Mouse (Mus musculus): ENCODE measurements around the gene Vmn2r74.

The Vmn2r74 gene

GRCm38 (mm10) chr7:85961529-85961928 is at the start of gene Vmn2r74:
Gene Vmn2r74 (minus strand): TSS chr7:85961629.
- DNase-seq (ENCODE audit: low read depth in 1 of 2, low spot score in 2 of 2): no peak

- DNase-seq (ENCODE audit: low read depth in 1 of 2, low spot score in 2 of 2): no peak
Measured at GRCm38 (mm10) chr7:86007533-86007932, 46.1 kb upstream of the Vmn2r74 start.
